Mouse (Mus musculus) heart, postnatal 0 days (tissue): ENCODE results near the gene Rnf181.

ENCODE experiments used
- CTCF ChIP-seq: IDR thresholded peaks from 2 replicates; pipeline ENCODE4 v1.5.1; 2016; ENCODE audit warnings: antibody characterized with exemption, control low read depth, low read depth
- EP300 ChIP-seq: IDR thresholded peaks from 2 replicates; pipeline ENCODE4 v1.6.1; 2016; ENCODE audit warnings: antibody characterized with exemption, low read depth

- TF ChIP-seq CTCF (peak; percentile 39; the same call in 1 of the 2 replicates), EP300 (no peak)
Observed at GRCm38 (mm10) chr6:72380131-72380770, 13.5 kb upstream of the Rnf181 start, which contains the start of gene Vamp5.
